Mouse (Mus musculus) brain, adult 10 weeks (tissue): ENCODE data around the gene Git2. TPM values are rescaled to one million over a fixed set of nuclear protein-coding genes. Genes with fewer than 3 reads are reported as not detected.

Experiments
- polyA plus RNA-seq: library from polyadenylated mRNA; stranded (reverse); fragments of 350-450 nt; fragmentation: Illumina TruSeq; extraction: RNeasy Lipid Tissue Mini Kit (QIAGEN cat#74804); gene quantifications from one replicate; pipeline ENCODE4 v1.2.3, GENCODE M21; 2015; ENCODE audit warnings: low read depth, low replicate concordance

The Git2 gene
- polyA plus RNA-seq = 32.9 TPM

DNA sequence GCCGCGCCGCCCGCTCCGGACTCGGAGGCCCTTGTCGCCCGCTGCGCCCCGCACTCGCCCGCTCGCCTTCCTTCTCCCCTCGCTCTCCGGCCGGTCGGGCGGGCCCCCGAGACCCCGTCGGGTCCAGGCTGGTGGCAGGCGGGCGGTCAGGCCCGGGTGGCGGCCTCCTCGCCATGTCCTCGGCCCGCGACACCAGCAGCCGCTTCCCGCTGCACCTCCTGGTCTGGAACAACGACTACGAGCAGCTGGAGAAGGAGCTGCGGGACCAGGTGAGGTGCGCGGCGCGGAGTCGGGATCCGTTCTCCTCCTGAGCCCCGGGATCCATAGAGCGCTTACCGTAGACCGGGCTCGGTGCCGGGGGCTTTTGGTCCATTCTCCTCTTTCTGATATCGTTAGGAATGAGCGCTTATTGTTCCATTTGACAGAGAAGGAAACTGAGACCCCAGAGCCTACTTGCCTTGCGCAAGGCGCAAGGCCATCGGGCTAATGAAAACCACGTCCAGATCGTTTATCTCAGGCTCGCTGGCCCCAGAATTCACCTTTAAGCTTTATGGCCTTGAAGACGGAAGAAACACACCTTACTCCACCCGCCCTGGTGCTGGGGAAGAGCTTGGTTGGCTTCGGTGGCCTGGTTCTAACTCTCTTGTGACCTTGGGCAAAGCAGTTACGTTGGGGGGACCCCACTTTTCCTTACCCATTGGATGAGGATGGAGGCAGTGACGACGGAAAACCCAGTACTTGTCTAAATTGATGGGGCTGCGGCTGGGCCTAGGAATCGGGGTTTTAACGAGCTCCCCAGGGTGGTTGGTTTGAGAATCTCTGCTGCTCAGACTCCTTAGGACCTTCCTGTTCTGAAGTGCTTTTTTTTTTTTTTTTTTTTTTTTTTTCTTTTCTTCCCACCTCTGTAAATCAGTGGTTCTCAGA, at the start of gene Git2:
Git2 (minus strand) TSS at position 462 of the 924 bp plus-strand sequence.

GRCm38 (mm10) chr5:114822796-114823688, 47.7 kb upstream of the Git2 start, which contains the start of gene 1500011B03Rik:
Gene 1500011B03Rik (minus strand): TSS chr5:114823468.

DNA sequence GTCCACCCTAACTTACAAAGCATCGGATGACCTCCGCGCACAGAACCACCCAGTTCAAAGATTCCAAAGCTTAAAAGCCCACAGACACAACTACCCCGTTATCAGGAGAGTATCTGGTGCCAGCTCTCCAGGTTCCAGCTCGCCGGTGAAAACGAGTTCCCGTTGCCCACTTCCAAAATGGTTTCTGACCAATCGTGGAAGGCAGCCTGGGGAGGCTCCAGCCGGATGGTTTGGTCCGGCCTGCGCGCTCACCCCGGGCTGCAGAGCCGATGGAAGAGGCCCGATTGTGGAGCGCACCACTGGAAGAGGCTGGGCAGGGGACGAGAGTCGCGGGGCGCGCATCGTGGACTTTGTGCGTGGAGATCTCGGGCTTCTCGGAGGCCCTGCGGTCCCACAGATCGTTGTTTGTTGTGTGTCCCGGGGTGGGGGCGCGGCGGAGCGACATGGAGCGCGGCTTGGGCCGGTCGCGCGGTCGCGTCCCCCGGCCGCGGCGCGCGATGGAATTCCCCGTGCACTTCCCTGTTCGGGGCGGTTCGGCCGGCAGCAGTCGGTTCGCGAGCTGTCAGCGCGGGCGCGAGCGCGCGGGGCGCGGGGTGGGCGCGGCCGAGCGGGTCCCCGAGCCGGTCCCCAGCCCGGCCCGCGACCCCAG, 790 bp downstream of the Git2 start, which contains the start of gene Ankrd13a:
Ankrd13a (plus strand) TSS at position 275 of the 649 bp plus-strand sequence.

DNA sequence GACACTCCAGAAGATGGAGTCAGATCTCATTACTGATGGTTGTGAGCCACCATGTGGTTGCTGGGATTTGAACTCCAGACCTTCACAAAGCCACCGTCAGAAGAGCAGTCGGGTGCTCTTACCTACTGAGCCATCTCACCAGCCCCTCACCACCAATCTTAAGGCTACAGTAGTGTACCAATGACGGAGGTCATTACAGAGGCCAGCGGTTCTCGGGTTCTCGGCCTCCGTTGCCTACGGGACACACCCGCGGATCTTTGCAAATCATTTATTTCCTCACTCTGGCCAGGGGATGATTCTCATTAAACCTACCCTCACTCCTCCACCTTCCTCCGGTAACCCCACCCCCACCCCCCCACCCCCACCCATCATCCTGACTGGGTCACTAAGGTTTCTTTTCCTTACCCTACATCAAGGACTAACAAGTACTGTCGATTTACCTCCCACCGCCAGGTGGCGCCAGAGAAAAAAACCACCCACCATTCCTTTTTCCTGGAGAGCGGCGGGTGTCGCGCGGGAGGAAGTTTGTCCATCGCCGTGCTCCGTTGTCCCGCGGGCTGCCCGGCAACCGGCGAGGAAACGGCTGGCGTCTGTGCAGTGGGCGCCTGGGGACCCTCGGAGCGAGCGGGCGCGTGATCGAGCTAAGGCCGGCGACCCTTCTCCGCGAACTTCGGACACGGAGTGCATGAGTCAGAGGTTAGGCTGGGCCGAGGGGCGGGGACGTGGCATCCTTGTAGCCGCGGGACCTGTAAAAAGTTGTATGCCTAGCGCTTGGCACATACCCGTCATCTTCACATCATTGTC, 67.8 kb downstream of the Git2 start, which contains the start of gene Tchp:
Tchp (plus strand) TSS at position 496 of the 804 bp plus-strand sequence.

DNA sequence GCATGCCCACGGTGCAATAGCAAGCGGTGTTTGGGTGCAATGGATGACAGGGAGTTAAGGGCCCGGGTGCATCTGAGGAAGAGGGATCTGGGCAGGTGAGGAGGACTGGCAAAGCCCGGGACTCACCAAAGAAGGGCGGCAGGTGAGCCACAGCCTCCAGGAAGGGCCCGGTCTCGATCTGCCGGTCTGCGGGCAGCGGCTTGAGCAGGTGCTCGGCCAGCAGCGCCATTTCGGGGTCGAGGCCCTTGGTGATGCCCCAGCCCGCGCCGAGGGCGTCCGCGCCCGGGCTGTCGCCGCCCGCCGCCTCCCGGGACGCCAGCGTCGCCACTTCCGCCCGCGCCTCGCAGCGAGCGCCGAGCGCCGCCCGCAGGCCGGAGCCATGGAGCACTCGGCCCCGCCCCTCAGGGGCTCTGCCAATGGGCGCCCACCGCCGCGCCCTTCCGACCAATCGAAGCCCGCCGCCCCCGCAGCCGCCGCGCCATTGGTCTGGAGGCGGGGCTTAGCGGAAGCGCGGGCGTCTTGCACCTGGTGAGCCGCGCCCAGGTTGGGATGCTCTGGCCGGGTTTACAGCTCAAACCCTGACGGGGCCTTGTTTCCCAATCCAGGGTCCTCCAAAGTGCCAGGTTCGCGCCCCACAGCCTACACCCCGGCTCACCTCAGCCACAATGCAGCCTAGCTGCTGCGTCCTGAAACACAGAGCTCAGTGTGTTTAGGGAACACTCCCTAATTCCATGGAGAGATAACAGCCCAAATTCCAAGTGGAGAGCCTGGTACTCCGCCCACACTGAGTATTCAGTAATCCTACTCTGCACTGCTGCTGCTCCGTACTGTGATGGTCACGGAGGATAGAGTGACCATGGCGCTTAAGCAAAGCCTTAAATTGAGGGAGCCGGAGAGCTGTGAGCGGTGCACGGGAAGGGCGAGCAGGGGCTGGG, 84.4 kb downstream of the Git2 start, which contains the start of gene Gltp:
Gltp (minus strand) TSS at position 352 of the 935 bp plus-strand sequence.

Other genes with a start within 250 kb of the Git2 start
- gene Fam222a, start 207.5 kb downstream of the Git2 start, polyA plus RNA-seq = 7.3 TPM
- 2.3 TPM for gene Trpv4, start 117.1 kb downstream of the Git2 start, polyA plus RNA-seq
- 50.0 TPM for gene Gltp, start 84.5 kb downstream of the Git2 start, polyA plus RNA-seq
- 8.2 TPM for gene Tchp, start 67.8 kb downstream of the Git2 start, polyA plus RNA-seq
- gene Ankrd13a, start 840 bp downstream of the Git2 start, polyA plus RNA-seq = 28.7 TPM
- gene 1500011B03Rik, start 48.0 kb upstream of the Git2 start, polyA plus RNA-seq = 192 TPM
- not detected for gene 4930519G04Rik, start 78.1 kb upstream of the Git2 start, polyA plus RNA-seq
- gene Gm9936, start 83.2 kb upstream of the Git2 start, polyA plus RNA-seq = not detected
- 2.7 TPM for gene Oasl2, start 121.4 kb upstream of the Git2 start, polyA plus RNA-seq
- gene Oasl1, start 147.7 kb upstream of the Git2 start, polyA plus RNA-seq = 0.46 TPM
- gene 2210016L21Rik, start 166.6 kb upstream of the Git2 start, polyA plus RNA-seq = 117 TPM
- gene Hnf1a, start 195.6 kb upstream of the Git2 start, polyA plus RNA-seq = not detected
- 40.3 TPM for gene Sppl3, start 235.6 kb upstream of the Git2 start, polyA plus RNA-seq